Mouse (Mus musculus) liver, embryonic 14.5 days (tissue): ENCODE data around the gene Enho.

Source experiments
- CTCF ChIP-seq: IDR thresholded peaks from 2 replicates; pipeline ENCODE4 v1.5.1; 2016; ENCODE audit warnings: antibody characterized with exemption, low read depth, control low read depth
- EP300 ChIP-seq: IDR thresholded peaks from 2 replicates; pipeline ENCODE4 v1.6.1; 2016; ENCODE audit warnings: antibody characterized with exemption, low read depth

DNA sequence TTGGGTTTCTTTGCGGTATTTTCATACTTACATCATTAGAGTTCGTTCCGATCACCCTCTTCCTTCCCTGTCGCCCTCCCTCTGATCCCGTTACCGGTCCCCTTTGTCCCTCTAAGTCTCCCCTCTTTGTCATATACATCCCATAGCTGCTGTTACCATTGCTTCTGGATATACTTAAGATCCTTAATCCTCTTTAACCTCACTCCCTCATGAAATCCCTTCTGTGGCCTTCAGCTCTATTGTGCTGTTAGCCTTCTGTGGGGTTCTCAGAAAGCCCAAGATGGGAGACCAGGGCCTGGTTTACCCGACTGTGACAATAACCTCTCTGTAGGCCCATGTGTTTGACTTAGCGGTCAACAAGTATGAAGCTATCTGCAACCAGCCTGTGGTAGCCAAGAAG lies 5.5 kb downstream of the Enho start:
- no peak for TF ChIP-seq CTCF
- TF ChIP-seq EP300 = no peak
